Mouse (Mus musculus): Measurements from ENCODE around the gene Cnot10. TPM values are rescaled to one million over a fixed set of nuclear protein-coding genes. Genes with fewer than 3 reads are reported as not detected.

Gene Cnot10
- polyA plus RNA-seq, 1 experiment from 2014 or later: 63.4 TPM

DNA sequence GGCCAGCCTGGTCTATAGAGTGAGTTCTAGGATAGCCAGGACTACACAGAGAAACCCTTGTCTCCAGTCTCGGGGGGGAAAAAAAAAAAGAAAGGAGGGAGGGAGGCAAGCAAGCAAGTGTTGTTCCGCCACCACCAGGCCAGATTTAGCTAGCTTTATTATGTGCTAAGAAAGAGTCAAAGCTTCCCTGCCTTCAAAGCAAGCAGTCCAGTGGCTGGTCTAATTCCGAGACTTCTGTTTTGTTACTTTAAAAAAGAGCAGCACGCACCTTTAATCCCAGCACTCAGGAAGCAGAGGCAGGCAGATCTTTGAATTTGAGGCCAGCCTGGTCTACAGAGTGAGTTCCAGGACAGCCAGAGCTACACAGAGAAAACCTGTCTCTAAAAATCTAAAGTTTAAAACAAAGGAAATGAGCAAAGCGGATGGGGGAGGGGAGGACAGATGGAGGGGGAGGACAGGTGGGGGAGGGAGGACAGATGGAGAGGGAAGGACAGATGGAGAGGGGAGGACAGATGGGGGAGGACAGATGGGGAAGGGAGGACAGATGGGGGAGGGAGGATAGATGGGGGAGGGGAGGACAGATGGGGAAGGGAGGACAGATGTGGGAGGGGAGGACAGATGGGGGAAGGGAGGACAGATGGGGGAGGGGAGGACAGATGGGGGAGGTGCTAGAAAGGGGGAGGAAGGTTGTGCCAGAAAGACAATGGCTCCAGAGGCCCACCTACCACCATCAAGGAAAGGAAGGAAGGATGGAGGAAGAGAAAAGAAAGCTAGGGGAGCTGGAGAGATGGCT, 71.1 kb downstream of the Cnot10 start:
- 87% methylated on average over 5 of the region's 5 CpGs for WGBS
- peaks cover 6% of the 10 kb centered on the region; the same call in 1 of the 2 replicates for H3K4me1 ChIP-seq (replicated peaks)
- no peak overlapping the region for H3K27ac ChIP-seq
- H3K27me3 ChIP-seq: peaks cover 11% of the 10 kb centered on the region
- no peaks in the 10 kb centered on the region for H3K9me3 ChIP-seq
- no peak overlapping the region for H3K4me2 ChIP-seq (replicated peaks)
- ATAC-seq: no peak
- H3K9ac ChIP-seq (replicated peaks): no peak overlapping the region
- no peaks in the 10 kb centered on the region for H3K36me3 ChIP-seq
- H3K4me3 ChIP-seq (replicated peaks): no peak overlapping the region

DNA sequence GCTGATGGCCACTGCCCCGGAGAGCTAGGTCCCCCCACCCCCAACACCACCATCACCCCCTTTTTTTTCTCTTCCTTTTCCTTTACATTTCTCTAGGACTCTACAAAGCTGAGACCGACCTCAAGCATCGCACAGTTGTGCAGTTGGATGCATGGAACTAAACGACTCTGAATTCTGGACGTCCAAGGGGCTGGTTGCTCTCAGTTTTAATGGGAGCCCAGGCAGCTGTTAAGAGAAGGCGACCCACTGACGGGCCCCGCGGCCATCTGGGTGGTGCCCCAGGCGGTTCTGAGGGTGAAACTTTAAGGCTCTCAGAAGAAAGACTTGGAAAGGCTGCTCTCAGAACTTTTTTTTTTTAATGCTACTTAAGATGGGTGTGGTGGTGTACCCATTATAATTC, 75.3 kb downstream of the Cnot10 start:
- peaks cover 53% of the 10 kb centered on the region for H3K27me3 ChIP-seq
- 2% methylated on average over 10 of the region's 10 CpGs for WGBS

GRCm38 (mm10) chr9:114563761-114564606, 76.0 kb downstream of the Cnot10 start, which contains the start of gene Trim71:
TSS of gene Trim71 (minus strand) at chr9:114564369.
- ATAC-seq: peak; percentile 71
- Histone ChIP-seq H3K9ac (replicated peaks) (peak within 1 kb of the TSS; percentile 70), H3K4me1 (replicated peaks) (peaks cover 39% of the 10 kb centered on the region), H3K27ac (peak within 1 kb of the TSS; percentile 65), H3K4me2 (replicated peaks) (peak within 1 kb of the TSS; percentile 86), H3K9me3 (no peaks in the 10 kb centered on the region), H3K27me3 (peaks cover 60% of the 10 kb centered on the region), H3K36me3 (no peaks in the 10 kb centered on the region), H3K4me3 (replicated peaks) (peak within 1 kb of the TSS; percentile 63)
- WGBS: under 1% methylated on average over 88 of the region's 91 CpGs

More for the DNA sequence above, 75.3 kb downstream of the Cnot10 start:
- peak overlapping the region; percentile 70 for H3K9ac ChIP-seq (replicated peaks)
- no peaks in the 10 kb centered on the region for H3K9me3 ChIP-seq
- H3K4me1 ChIP-seq (replicated peaks): peaks cover 39% of the 10 kb centered on the region
- H3K36me3 ChIP-seq: no peaks in the 10 kb centered on the region
- peak overlapping the region; percentile 86 for H3K4me2 ChIP-seq (replicated peaks)
- ATAC-seq: no peak
- H3K4me3 ChIP-seq (replicated peaks): peak overlapping the region; percentile 63
- H3K27ac ChIP-seq: no peak overlapping the region

GRCm38 (mm10) chr9:114562919-114563751, 76.8 kb downstream of the Cnot10 start:
- peak overlapping the region; percentile 65; the same call in 1 of the 2 replicates for H3K27ac ChIP-seq

DNA sequence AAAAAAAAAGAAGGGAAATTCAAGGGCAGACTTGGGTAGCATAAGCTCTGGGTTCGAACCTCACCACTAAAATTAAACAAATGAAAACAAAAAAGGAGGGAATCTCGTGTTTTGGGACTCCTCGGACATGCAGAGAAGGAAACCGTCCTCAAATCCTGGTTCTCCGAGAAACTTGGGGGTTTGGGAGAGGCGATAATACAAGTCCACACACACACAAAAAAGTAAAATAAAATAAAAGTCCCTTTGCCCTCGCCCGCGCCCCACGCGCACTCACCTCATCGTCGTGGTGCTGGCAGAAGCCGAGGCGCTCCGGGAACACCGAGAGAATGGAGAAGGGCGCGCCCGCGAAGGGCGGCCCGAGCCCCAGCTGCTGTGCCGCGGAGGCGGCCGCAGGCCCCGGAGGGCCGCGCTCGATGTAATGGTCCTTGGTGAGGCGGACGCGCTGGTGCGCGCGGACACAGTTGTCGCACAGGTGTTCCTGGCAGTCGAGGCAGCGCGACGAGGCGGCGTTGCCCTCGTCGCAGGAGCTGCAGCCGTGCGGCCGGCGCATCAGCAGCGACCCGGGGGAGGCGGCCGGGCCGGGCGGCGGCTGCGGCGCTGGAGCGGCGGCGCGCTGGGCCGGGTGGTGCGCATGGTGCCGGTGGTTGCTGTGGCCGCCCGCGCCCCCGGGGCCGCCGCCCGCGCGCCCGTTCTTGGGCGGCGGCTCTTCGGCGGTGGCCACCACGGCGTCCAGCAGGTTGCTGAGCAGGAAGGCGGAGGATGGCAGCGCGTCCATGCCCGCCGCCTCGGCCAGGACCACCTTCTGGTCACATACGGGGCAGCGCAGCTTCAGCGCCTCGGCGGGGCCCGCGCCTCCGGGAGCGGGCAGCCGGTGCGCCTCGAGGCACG, 77.7 kb downstream of the Cnot10 start:
- peak overlapping the region; percentile 70 for H3K9ac ChIP-seq (replicated peaks)
- H3K36me3 ChIP-seq: no peaks in the 10 kb centered on the region
- peak overlapping the region; percentile 86 for H3K4me2 ChIP-seq (replicated peaks)
- peak; percentile 29; the same call in 1 of the 2 replicates for ATAC-seq
- H3K4me3 ChIP-seq (replicated peaks): peak overlapping the region; percentile 63
- H3K27me3 ChIP-seq: peaks cover 70% of the 10 kb centered on the region
- no peaks in the 10 kb centered on the region for H3K9me3 ChIP-seq
- H3K27ac ChIP-seq: no peak overlapping the region
- H3K4me1 ChIP-seq (replicated peaks): peaks cover 39% of the 10 kb centered on the region
- under 1% methylated on average over 83 of the region's 101 CpGs for WGBS

More at GRCm38 (mm10) chr9:114562919-114563751, 76.8 kb downstream of the Cnot10 start:
- H3K4me1 ChIP-seq (replicated peaks): peaks cover 39% of the 10 kb centered on the region
- no peaks in the 10 kb centered on the region for H3K36me3 ChIP-seq
- H3K9me3 ChIP-seq: no peaks in the 10 kb centered on the region
- H3K4me3 ChIP-seq (replicated peaks): peak overlapping the region; percentile 63
- peak; percentile 64 for ATAC-seq
- H3K4me2 ChIP-seq (replicated peaks): peak overlapping the region; percentile 86
- under 1% methylated on average over 122 of the region's 122 CpGs for WGBS
- peaks cover 69% of the 10 kb centered on the region for H3K27me3 ChIP-seq
- H3K9ac ChIP-seq (replicated peaks): peak overlapping the region; percentile 70

- peaks cover 39% of the 10 kb centered on the region for H3K4me1 ChIP-seq (replicated peaks)
- WGBS: 2% methylated on average over 12 of the region's 12 CpGs
- H3K4me2 ChIP-seq (replicated peaks): peak overlapping the region; percentile 86
- no peak overlapping the region for H3K9ac ChIP-seq (replicated peaks)
- peak overlapping the region; percentile 63 for H3K4me3 ChIP-seq (replicated peaks)
- no peak for ATAC-seq
- no peak overlapping the region for H3K27ac ChIP-seq
- peaks cover 70% of the 10 kb centered on the region for H3K27me3 ChIP-seq
- no peaks in the 10 kb centered on the region for H3K9me3 ChIP-seq
- H3K36me3 ChIP-seq: no peaks in the 10 kb centered on the region
These were observed 78.4 kb downstream of the Cnot10 start for GRCm38 (mm10) chr9:114561671-114561971.

GRCm38 (mm10) chr9:114560771-114561670, 79.0 kb downstream of the Cnot10 start:
- peak overlapping the region; percentile 63 for H3K4me3 ChIP-seq (replicated peaks)

DNA sequence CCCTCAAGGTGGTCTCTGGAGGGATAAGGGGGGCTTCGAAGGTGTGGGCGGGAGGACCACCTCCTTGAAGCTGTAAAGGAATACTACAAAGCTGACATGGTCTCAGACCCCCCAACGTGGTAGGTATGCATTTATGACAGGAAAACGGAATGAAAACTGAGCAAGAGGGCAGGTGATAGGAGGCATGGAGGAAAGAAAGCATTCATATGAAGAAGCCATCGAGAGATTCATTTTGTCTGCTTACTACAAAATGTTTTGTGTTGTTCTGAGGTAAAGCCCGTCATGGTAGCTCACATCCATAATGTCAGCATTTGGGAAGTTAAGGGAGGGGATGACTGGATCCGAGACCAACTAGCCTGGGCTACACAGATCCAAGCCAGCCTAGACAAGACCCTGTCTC, 79.8 kb downstream of the Cnot10 start:
- no peaks in the 10 kb centered on the region for H3K36me3 ChIP-seq
- 14% methylated on average over 7 of the region's 7 CpGs for WGBS
- H3K4me3 ChIP-seq (replicated peaks): no peak overlapping the region
- H3K4me1 ChIP-seq (replicated peaks): peaks cover 39% of the 10 kb centered on the region
- no peak for ATAC-seq
- H3K9me3 ChIP-seq: no peaks in the 10 kb centered on the region
- no peak overlapping the region for H3K27ac ChIP-seq
- no peak overlapping the region; the same call in 1 of the 2 replicates for H3K4me2 ChIP-seq (replicated peaks)
- H3K9ac ChIP-seq (replicated peaks): no peak overlapping the region
- H3K27me3 ChIP-seq: peaks cover 68% of the 10 kb centered on the region

More at GRCm38 (mm10) chr9:114560771-114561670, 79.0 kb downstream of the Cnot10 start:
- peaks cover 70% of the 10 kb centered on the region for H3K27me3 ChIP-seq
- no peak for ATAC-seq
- H3K36me3 ChIP-seq: no peaks in the 10 kb centered on the region
- WGBS: under 1% methylated on average over 36 of the region's 36 CpGs
- no peak overlapping the region for H3K27ac ChIP-seq
- peaks cover 39% of the 10 kb centered on the region for H3K4me1 ChIP-seq (replicated peaks)
- no peaks in the 10 kb centered on the region for H3K9me3 ChIP-seq
- no peak overlapping the region for H3K9ac ChIP-seq (replicated peaks)
- H3K4me2 ChIP-seq (replicated peaks): peak overlapping the region; percentile 86

DNA sequence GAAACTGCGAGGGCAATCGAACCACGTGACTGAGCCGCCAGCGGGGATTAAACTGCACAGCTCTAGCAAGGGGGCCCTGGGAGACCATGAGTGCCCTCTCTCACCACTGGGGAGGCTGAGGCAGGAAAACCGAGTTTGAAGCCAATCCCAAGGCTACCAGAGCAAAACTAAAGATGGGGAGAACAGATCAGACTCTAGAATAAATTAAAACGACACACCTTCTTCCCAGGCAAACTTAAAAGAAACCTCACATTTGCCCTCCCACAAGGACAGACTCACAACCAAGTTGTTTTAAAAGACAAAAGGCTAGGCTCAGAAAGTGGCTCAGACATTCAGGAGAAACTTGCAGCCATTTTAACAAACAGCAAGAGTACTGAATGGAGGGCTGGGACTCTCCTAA, 82.9 kb downstream of the Cnot10 start:
- Histone ChIP-seq H3K27me3 (peaks cover 41% of the 10 kb centered on the region), H3K4me1 (replicated peaks) (peaks cover 26% of the 10 kb centered on the region), H3K27ac (no peak overlapping the region), H3K9ac (replicated peaks) (no peak overlapping the region), H3K36me3 (no peaks in the 10 kb centered on the region), H3K4me2 (replicated peaks) (no peak overlapping the region), H3K9me3 (no peaks in the 10 kb centered on the region), H3K4me3 (replicated peaks) (no peak overlapping the region)
- WGBS: 12% methylated on average over 7 of the region's 7 CpGs
- no peak for ATAC-seq

GRCm38 (mm10) chr9:114556276-114556855, 83.6 kb downstream of the Cnot10 start:
- H3K27me3 ChIP-seq: peaks cover 34% of the 10 kb centered on the region
- H3K9me3 ChIP-seq: no peaks in the 10 kb centered on the region
- no peak overlapping the region for H3K4me2 ChIP-seq (replicated peaks)
- no peak overlapping the region for H3K4me3 ChIP-seq (replicated peaks)
- no peak overlapping the region for H3K27ac ChIP-seq
- WGBS: 34% methylated on average over 10 of the region's 10 CpGs
- ATAC-seq: no peak
- H3K9ac ChIP-seq (replicated peaks): no peak overlapping the region
- H3K4me1 ChIP-seq (replicated peaks): peaks cover 19% of the 10 kb centered on the region
- no peaks in the 10 kb centered on the region for H3K36me3 ChIP-seq

All from midbrain, embryonic 13.5 days (tissue).